Mouse (Mus musculus): ENCODE data around the gene Rreb1.

- TF ChIP-seq CTCF (conservative IDR thresholded peaks at IDR 0.05; ENCODE audit: low read length) (no peak), NANOG (IDR thresholded peaks at IDR 0.05; ENCODE audit: borderline replicate concordance, low read length) (no peak), POU5F1 (IDR thresholded peaks at IDR 0.05; ENCODE audit: borderline replicate concordance, low read length) (no peak)
Measured at GRCm38 (mm10) chr13:37880035-37880434, 101.8 kb downstream of the Rreb1 start.

All from E14TG2a.4 (cell line).